Mouse (Mus musculus): ENCODE results near the gene Slc9b2.

The Slc9b2 gene

DNA sequence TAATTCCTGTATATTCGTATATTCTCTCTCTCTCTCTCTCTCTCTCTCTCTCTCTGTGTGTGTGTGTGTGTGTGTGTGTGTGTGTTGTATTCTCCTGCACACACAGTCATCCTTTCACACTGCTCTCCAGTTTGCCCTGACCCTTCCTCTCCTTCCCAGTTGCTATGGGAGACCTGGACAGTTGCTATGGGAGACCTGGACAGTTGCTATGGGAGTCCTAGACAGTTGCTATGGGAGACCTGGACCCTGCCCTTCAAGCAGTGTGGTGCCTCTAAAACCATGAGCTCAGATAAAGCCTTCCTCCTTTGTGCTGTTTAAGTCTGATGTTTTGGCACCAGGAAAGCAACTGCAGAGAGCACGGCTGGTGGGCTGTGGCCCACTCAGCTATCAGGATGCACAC, 6.2 kb downstream of the Slc9b2 start:
- in situ Hi-C loops (cut with MboI), result no loop called here

DNA sequence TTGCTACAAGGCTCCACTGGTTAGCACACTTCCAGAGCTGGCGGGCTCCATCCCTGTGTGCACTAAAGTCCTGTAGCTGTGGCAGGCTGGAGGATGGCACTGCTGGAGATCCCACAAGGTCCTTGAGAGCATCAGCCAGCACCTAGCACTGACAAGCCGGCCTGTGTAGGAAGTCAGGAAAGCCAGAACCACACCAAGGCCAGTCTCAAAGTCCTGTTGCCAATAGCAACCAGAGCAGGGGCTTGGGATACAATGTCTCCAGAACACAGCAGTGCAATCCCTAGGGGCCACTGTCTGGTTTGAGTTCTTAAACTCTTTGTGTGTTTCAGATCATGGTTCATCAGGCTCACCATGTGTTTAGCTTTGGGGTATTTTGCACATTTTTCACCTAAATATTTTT, 7.3 kb downstream of the Slc9b2 start:
- in situ Hi-C loops (cut with MboI), result no loop called here

DNA sequence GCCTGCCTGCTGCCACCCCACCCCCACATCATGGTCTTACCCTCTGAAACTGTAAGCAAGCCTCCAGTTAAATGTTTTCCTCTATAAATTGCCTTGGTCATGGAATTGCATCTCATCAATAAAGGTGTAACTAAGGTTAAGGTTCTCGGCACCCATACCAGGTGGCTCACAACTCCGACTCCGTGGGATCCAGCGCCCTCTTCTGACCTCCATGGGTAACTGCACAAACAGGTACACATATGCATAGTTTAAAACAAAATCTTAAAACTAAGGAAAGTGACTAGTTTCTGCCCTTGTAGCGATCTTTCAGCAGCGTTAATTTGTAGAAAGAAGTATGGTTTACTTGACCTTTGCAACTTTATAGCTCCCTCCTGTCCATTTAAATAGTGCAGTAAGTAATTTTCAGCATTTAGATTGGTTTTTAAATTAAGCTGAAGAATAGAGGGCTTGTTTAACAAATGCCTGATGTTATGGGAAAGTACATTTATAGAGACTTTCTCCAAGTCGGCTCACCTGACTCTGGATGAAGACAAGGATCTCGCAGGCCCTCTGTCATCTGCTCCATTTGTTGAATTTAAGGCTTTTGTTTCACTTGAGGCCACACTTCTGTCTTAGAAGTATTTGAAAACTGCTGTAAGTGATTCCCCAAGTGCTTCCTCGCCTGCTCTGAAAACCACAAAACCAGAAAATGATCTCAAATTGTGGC, 8.4 kb downstream of the Slc9b2 start:
- in situ Hi-C loops (cut with MboI), result no loop called here

DNA sequence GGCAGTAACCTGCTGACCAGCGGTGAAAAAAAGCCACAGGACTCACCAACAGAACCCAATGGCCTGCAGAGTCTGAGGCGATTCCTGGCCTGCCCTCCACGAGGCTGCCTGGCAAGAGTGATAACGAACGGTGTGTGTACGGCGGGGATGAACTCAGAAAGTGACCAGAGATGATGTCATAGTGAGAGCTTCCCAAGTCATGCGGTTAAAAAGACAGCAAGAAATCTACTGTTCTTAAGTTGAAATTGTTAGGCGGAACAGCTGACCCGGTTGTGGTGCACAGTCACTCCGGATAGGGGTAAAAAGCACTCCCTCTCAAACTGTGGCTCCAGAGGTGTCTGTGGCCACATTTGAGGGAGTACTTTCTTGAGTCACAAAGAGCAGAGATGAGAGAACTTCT, 10.8 kb downstream of the Slc9b2 start:
- in situ Hi-C loops (cut with MboI), result no loop called here

DNA sequence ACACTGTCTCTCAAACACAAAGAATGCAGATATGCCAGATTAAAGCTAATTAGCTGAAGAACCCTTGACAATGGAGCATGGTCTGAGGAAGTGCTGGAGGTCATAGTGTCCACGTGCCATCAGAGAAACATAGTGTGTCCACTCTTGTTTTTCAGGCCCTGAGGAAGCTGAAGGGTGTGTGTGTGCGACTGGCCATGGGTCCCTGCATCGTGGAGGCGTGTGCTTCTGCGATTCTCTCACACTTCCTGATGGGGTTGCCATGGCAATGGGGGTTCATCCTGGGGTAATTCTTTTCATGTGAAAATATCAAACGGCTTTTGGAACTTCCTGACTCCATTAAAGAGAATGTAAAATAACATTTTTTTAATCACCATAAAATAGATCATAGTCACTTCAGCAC, 16.9 kb downstream of the Slc9b2 start:
- in situ Hi-C loops (cut with MboI), result no loop called here

DNA sequence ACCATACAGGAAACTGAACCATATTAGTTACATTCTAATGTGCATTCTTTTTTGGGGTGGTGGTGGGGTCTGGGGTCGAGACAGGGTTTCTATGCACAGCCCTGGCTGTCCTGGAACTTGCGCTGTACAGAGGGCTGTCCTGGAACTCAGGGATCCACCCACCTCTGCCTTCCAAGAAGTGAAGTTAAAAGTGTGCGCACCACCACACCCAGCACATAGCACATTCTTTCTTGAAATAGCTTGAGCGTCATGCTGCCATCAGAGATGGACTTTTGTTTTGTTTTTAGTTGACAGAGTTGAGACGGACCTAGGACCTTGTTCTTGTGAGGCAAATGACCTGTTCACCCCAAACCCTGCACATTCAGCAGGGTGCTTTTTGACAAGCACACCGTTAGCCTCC, 19.7 kb downstream of the Slc9b2 start:
- in situ Hi-C loops (cut with MboI), result no loop called here

DNA sequence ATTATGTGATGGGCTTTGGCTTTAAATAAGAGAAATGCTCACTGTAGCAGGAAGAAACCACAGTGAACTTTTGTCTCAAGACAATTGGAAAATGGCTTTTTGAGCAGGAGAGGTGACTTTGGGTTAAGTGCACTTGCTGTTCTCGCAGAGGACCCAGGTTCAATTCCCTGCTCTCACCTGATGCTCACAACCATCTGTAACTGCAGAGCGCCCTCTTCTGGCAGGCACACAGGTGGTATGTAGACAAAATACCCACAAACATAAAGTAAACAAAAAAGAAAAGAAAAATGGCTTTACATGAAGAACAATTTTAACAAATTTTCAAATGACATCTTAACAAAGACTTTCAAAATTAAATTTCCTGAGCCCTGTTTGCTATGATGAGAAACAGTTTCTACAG, 20.1 kb downstream of the Slc9b2 start:
- in situ Hi-C loops (cut with MboI), result no loop called here

DNA sequence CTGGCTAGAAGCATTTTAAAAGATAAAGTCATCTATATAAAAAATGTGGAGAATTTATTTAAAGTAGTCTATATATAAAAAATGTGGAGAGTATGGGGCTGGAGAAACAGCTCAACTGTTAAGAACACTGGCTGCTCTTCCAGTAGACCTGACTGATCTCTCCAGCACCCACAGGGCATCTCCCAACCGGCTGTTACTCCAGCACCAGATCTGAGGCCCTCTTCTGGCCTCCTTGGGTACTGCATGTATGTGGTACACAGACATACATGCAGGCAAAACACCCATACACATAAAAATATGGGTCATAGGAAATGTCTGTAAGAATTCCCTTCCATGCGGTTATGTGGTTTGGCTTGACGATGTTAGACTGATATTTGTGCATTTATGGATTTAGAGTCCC, 21.1 kb downstream of the Slc9b2 start:
- in situ Hi-C loops (cut with MboI), result no loop called here

DNA sequence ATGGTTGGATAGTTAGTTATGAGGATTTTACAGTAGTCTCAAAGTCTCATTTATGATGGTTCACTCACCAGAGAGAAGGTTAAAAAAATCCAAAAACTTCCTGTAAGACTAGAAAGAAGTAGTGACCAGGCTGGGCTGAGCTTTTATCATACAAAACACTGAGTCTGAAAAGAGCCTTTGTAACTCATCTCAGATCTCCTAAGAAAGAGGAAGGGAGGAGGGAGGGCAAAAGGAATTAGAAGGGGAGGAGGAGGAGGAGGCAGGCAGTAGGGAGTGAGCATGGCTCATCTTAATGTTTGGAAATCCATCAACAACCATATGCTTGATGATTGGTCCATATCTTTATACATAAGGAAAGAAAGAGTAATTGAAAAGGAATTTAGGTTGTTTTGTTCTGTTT, 25.2 kb downstream of the Slc9b2 start:
- in situ Hi-C loops (cut with MboI), result no loop called here

DNA sequence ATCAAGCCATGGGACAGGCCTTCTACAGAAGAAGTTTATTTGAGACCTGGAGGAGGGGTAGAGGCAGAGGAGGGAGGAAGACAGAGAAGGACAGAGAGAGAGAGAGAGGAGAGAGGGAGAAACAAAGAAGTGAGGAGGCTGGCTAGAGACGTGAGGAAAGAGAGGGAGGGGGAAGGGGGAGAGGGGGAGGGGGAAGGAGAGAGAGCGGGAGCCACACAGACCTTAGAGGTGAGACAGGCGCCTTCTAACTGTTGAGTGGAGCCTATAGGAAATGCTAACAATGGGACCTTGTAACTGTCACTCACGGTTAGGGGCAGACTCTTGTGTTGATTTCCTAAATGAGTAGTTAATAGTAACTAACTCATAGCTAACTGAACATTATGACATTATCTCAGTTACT, 26.3 kb downstream of the Slc9b2 start:
- in situ Hi-C loops (cut with MboI), result no loop called here

DNA sequence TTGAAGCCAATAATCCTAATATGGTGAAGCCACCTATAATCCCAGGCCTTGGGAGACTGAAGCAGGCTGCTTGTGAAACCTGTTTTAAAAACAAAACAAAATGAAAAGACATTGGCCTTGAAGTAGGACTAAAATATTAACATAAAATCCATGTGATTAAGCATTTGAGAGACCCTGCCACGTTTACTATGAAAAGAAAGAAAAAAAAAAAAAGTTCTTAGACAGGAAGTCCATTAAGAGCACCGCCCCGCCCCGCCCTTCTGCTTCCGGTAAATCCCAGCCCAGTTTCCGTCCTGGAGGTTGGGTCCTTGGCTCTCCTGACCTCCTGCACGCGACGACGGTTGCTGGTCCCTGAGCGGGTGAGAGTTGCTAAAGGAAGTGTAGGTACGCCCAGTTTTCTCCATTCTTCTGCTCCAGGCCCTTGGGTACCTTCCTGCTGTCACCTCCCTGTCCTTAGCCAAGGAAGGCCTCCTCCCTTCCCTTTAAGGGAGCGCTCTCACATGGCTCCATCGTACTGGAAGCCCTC, 40.3 kb downstream of the Slc9b2 start, which contains the start of gene Slc9b1:
Slc9b1 (plus strand) TSS at position 291 of the 526 bp plus-strand sequence.
- in situ Hi-C loops (cut with MboI), result no loop called here

DNA sequence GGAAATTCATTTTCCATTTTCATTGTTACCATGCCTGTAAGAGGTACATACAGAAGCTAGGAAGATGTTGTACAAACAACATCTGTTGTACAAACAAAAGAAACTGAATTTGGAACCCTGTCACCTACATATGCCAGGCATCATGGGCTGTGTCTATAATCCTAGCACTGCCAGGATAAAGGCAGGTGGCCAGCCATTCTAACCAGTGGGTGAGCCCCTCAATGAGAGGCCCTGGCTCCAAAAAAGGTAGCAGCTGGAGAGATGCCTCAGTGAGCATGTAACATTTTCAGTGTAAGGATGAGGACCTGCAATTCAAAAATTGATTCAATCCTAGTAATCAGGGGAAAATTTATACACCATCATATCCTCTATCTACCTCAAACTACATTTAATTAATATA, 41.5 kb downstream of the Slc9b2 start:
- in situ Hi-C loops (cut with MboI), result no loop called here

DNA sequence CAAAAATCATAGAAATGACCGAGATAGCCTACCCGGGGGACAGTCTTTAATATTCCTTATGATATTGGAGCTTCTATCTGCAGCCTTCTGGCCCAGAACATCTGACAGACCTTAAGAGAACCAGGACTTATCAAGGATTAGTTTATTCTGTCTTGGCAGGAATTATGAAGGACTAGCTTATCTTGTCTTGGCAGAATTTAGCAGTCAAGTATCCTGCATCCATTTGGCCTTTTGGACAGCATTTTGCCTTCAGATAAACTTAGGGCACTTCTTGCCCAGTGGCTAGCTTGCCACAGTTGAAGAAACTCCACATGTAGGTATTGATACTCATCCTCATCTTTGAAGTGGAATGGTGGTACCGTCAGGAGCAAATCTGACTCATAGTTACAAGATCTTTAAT, 44.4 kb downstream of the Slc9b2 start:
- in situ Hi-C loops (cut with MboI), result no loop called here

DNA sequence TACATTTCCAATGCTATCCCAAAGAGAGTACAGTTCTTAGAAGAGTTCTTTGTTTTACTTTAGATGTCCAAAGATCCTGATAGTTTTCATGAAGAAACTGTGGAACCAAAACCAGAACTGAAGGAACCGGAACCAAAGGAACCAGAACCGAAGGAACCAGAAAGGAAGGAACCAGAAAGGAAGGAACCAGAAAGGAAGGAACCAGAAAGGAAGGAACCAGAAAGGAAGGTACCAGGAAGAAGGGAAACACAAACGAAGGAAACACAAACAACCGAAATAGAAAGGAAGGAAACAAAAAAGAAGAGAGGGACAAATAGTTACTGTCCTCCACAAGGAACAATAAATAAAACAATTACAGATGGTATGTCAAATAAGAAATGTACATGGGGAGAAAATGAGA, 49.9 kb downstream of the Slc9b2 start:
- in situ Hi-C loops (cut with MboI), result no loop called here

DNA sequence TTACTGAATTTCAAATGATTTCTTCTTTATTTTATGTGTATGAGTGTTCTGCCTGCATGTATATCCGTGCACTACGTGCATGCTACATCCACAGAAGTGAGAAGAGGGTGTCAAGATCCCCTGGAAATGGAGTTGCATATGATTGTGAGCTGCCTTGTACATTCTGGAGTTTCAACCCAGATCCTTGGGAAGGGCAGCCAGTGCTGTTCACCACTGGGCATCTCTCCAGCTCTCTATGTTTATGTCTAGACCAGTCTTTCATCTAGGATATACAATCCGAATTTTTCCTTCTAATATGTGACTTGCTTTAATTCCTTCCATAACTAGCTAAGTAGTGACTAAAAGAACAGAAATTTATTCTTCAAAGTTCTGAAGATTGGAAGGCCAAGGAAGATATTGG, 68.3 kb downstream of the Slc9b2 start:
- in situ Hi-C loops (cut with MboI), result no loop called here

DNA sequence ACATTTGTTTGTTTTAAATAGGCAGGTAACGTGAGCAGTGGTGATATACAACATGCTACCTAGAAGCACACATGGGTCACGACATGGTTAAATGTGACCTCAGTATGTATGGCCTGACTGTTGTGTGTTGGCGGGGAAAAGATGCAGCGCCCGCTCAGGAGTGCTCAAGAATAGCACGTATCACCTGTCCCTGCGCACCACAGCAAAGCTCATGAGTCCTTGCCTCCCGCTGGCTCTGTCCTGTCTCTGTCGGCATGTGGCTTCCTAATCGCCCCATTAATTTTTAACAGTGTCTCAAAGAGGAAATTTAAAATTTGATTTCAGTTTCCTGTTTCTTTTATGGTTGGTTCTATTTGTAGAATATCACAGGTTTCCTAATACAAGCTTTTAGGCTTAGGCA, 69.9 kb downstream of the Slc9b2 start:
- in situ Hi-C loops (cut with MboI), result no loop called here

DNA sequence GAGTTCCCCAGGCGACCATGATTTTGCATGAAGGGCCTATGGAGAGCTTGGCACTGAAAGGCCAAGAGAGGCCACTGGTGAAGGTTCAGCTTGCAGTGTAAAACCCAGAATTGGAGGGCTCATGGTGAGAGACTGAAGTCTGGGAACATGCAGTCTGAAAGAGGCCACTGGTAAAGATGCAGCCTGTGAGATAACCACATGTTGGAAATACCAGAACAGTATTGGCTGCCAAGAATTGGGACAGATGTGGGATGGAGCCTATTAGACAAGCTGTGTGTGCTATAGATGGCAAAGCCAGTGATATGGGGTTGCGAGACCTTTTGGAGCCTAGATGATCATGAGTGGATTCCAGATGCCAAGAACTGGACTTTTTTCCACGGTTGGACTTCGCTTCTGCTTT, 72.4 kb downstream of the Slc9b2 start:
- in situ Hi-C loops (cut with MboI), result no loop called here

DNA sequence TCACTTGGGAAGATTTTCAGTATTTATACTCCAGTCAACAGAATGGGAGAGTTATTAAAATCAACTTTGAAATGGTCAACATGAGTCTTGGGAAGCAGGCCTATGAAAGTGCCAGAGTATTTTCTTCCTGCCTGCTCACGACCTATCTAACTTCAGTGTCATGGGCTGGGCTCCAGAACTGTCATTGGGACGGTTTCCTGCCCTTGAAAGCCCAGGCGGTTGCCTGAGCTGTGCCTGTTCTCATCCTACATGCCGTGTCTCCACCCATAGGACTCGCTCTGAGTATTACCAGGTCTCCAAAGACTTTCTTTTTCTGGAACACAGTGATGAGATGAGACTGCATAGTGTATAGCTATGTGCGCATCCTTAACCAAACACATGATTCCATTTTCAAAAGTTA, 85.7 kb downstream of the Slc9b2 start:
- in situ Hi-C loops (cut with MboI), result no loop called here

Data from mature B cell (primary cell).